Mouse (Mus musculus): ENCODE results near the gene Ucp3. TPM values are rescaled to one million over a fixed set of nuclear protein-coding genes. Genes with fewer than 3 reads are reported as not detected.

Ucp3 gene
- total RNA-seq (2014; rRNA removed) (not detected in 2 replicates), polyA plus RNA-seq (2012; rRNA removed) (not detected in 2 replicates)

DNA sequence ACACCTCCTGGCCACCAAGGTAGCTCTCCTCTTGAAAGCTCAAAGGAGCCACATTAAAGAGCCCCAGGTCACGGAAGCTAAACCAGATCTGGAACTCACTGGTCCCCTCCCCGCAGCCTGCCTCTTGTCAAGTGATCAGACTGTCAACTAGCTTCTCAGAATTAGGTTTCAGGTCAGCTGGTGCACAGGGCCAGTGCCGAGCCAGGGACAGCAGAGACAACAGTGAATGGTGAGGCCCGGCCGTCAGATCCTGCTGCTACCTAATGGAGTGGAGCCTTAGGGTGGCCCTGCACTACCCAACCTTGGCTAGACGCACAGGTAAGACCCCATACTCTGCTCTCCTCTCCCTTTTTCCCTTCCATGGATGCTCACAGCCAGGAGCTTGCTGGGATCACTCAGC is at the start of gene Ucp3:
Gene Ucp3, plus strand, starts transcription at position 214 of the 400 bp plus-strand sequence.
- H3K9ac ChIP-seq (ENCODE audit: low read depth, low read length): no peak within 1 kb of the TSS
- DNase-seq (ENCODE audit: extremely low read depth, low read depth, low spot score): no peak
- H3K36me3 ChIP-seq (ENCODE audit: control insufficient read depth, insufficient read depth, low read length): no peaks in the 10 kb centered on the region
- H3K27me3 ChIP-seq (ENCODE audit: control insufficient read depth, insufficient read depth, low read length): no peaks in the 10 kb centered on the region
- 80% methylated on average over 6 of the region's 6 CpGs for WGBS
- TF ChIP-seq POLR2A (IDR thresholded peaks at IDR 0.05; ENCODE audit: extremely low read depth, insufficient read depth, low read length): no peak
- TF ChIP-seq CTCF (IDR thresholded peaks at IDR 0.05; ENCODE audit: low read depth, low read length): no peak
- H3K4me3 ChIP-seq (ENCODE audit: insufficient read depth, low read depth, low read length): no peak within 1 kb of the TSS
- H3K27ac ChIP-seq (replicated peaks; ENCODE audit: insufficient read depth, low read depth, low read length): no peak within 1 kb of the TSS
- no peaks in the 10 kb centered on the region for H3K79me2 ChIP-seq (ENCODE audit: control insufficient read depth, insufficient read depth, low read length)
- H3K4me1 ChIP-seq (ENCODE audit: control insufficient read depth, insufficient read depth, low read length): peaks cover 5% of the 10 kb centered on the region

- no peak overlapping the region for H3K9ac ChIP-seq (ENCODE audit: low read depth, low read length)
- DNase-seq (ENCODE audit: extremely low read depth, low read depth, low spot score): no peak
- no peak overlapping the region for H3K4me3 ChIP-seq (ENCODE audit: insufficient read depth, low read depth, low read length)
- no peaks in the 10 kb centered on the region for H3K27me3 ChIP-seq (ENCODE audit: control insufficient read depth, insufficient read depth, low read length)
- peaks cover 52% of the 10 kb centered on the region for H3K36me3 ChIP-seq (ENCODE audit: control insufficient read depth, insufficient read depth, low read length)
- H3K4me1 ChIP-seq (ENCODE audit: control insufficient read depth, insufficient read depth, low read length): no peaks in the 10 kb centered on the region
- TF ChIP-seq CTCF (IDR thresholded peaks at IDR 0.05; ENCODE audit: low read depth, low read length) (no peak), POLR2A (IDR thresholded peaks at IDR 0.05; ENCODE audit: extremely low read depth, insufficient read depth, low read length) (no peak)
- H3K27ac ChIP-seq (replicated peaks; ENCODE audit: insufficient read depth, low read depth, low read length): no peak overlapping the region
- H3K79me2 ChIP-seq (ENCODE audit: control insufficient read depth, insufficient read depth, low read length): no peaks in the 10 kb centered on the region
- WGBS: 96% methylated on average over 3 of the region's 3 CpGs
These were observed 47.0 kb upstream of the Ucp3 start for GRCm38 (mm10) chr7:100425795-100426194.

DNA sequence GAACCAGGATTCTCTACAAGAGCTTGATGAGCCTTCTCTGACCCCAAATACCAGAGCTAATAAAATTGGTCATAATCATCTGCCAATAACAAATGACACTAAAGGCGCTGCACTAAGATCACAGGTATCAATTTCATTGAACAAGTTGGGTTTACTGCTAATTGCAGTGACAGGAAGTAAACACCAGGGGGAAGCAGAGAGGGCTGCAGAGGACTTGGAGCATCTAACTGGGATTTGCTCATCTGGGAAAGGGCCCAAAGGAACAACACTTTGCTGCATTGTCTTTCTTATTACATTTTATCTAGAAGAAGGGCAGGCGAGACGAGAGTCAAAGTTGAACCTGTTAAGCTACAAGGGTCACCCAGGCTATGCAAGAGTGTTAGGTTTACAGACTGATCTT is 43.7 kb upstream of the Ucp3 start:
- Histone ChIP-seq H3K4me1 (ENCODE audit: control insufficient read depth, insufficient read depth, low read length) (no peaks in the 10 kb centered on the region), H3K79me2 (ENCODE audit: control insufficient read depth, insufficient read depth, low read length) (no peaks in the 10 kb centered on the region), H3K27ac (replicated peaks; ENCODE audit: insufficient read depth, low read depth, low read length) (no peak overlapping the region), H3K4me3 (ENCODE audit: insufficient read depth, low read depth, low read length) (no peak overlapping the region), H3K9ac (ENCODE audit: low read depth, low read length) (no peak overlapping the region), H3K27me3 (ENCODE audit: control insufficient read depth, insufficient read depth, low read length) (no peaks in the 10 kb centered on the region), H3K36me3 (ENCODE audit: control insufficient read depth, insufficient read depth, low read length) (peaks cover 57% of the 10 kb centered on the region)
- peak; percentile 51 for DNase-seq (ENCODE audit: extremely low read depth, low read depth, low spot score)
- WGBS: 46% methylated on average over 3 of the region's 3 CpGs
- no peak for TF ChIP-seq POLR2A (IDR thresholded peaks at IDR 0.05; ENCODE audit: extremely low read depth, insufficient read depth, low read length)
- TF ChIP-seq CTCF (IDR thresholded peaks at IDR 0.05; ENCODE audit: low read depth, low read length): peak; percentile 65

GRCm38 (mm10) chr7:100429911-100430310 is 42.9 kb upstream of the Ucp3 start:
- Histone ChIP-seq H3K4me1 (ENCODE audit: control insufficient read depth, insufficient read depth, low read length) (no peaks in the 10 kb centered on the region; the same call in 1 of the 2 replicates), H3K27ac (replicated peaks; ENCODE audit: insufficient read depth, low read depth, low read length) (peak overlapping the region; percentile 5; the same call in 1 of the 2 replicates), H3K27me3 (ENCODE audit: control insufficient read depth, insufficient read depth, low read length) (no peaks in the 10 kb centered on the region), H3K79me2 (ENCODE audit: control insufficient read depth, insufficient read depth, low read length) (no peaks in the 10 kb centered on the region), H3K4me3 (ENCODE audit: insufficient read depth, low read depth, low read length) (no peak overlapping the region), H3K9ac (ENCODE audit: low read depth, low read length) (no peak overlapping the region), H3K36me3 (ENCODE audit: control insufficient read depth, insufficient read depth, low read length) (peaks cover 50% of the 10 kb centered on the region)
- TF ChIP-seq CTCF (IDR thresholded peaks at IDR 0.05; ENCODE audit: low read depth, low read length): no peak
- WGBS: 83% methylated on average over 11 of the region's 11 CpGs
- DNase-seq (ENCODE audit: extremely low read depth, low read depth, low spot score): peak; percentile 11

GRCm38 (mm10) chr7:100431103-100431502 is 41.7 kb upstream of the Ucp3 start:
- TF ChIP-seq POLR2A (IDR thresholded peaks at IDR 0.05; ENCODE audit: extremely low read depth, insufficient read depth, low read length) (no peak), CTCF (IDR thresholded peaks at IDR 0.05; ENCODE audit: low read depth, low read length) (no peak)
- no peak overlapping the region for H3K9ac ChIP-seq (ENCODE audit: low read depth, low read length)
- DNase-seq (ENCODE audit: extremely low read depth, low read depth, low spot score): peak; percentile 45
- H3K79me2 ChIP-seq (ENCODE audit: control insufficient read depth, insufficient read depth, low read length): no peaks in the 10 kb centered on the region
- H3K27ac ChIP-seq (replicated peaks; ENCODE audit: insufficient read depth, low read depth, low read length): no peak overlapping the region
- H3K36me3 ChIP-seq (ENCODE audit: control insufficient read depth, insufficient read depth, low read length): peaks cover 52% of the 10 kb centered on the region
- no peaks in the 10 kb centered on the region; the same call in 1 of the 2 replicates for H3K4me1 ChIP-seq (ENCODE audit: control insufficient read depth, insufficient read depth, low read length)
- H3K27me3 ChIP-seq (ENCODE audit: control insufficient read depth, insufficient read depth, low read length): no peaks in the 10 kb centered on the region
- H3K4me3 ChIP-seq (ENCODE audit: insufficient read depth, low read depth, low read length): no peak overlapping the region
- WGBS: 52% methylated on average over 5 of the region's 5 CpGs

GRCm38 (mm10) chr7:100433295-100433694 is 39.5 kb upstream of the Ucp3 start:
- DNase-seq (ENCODE audit: extremely low read depth, low read depth, low spot score): no peak
- H3K36me3 ChIP-seq (ENCODE audit: control insufficient read depth, insufficient read depth, low read length): peaks cover 48% of the 10 kb centered on the region
- WGBS: 96% methylated on average over 6 of the region's 6 CpGs
- no peak overlapping the region for H3K27ac ChIP-seq (replicated peaks; ENCODE audit: insufficient read depth, low read depth, low read length)
- TF ChIP-seq CTCF (IDR thresholded peaks at IDR 0.05; ENCODE audit: low read depth, low read length): no peak
- TF ChIP-seq POLR2A (IDR thresholded peaks at IDR 0.05; ENCODE audit: extremely low read depth, insufficient read depth, low read length): no peak
- no peak overlapping the region for H3K4me3 ChIP-seq (ENCODE audit: insufficient read depth, low read depth, low read length)
- no peaks in the 10 kb centered on the region; the same call in 1 of the 2 replicates for H3K4me1 ChIP-seq (ENCODE audit: control insufficient read depth, insufficient read depth, low read length)
- no peaks in the 10 kb centered on the region for H3K27me3 ChIP-seq (ENCODE audit: control insufficient read depth, insufficient read depth, low read length)
- H3K9ac ChIP-seq (ENCODE audit: low read depth, low read length): no peak overlapping the region
- H3K79me2 ChIP-seq (ENCODE audit: control insufficient read depth, insufficient read depth, low read length): no peaks in the 10 kb centered on the region
